Mouse (Mus musculus) G1E (cell line): ENCODE data around the gene Uts2r.

Source experiments
- CTCF ChIP-seq: IDR thresholded peaks from 2 replicates; pipeline ENCODE4 v1.5.1; 2012; ENCODE audit warnings: low read depth, low read length, inconsistent platforms, mixed read lengths
- GATA2 ChIP-seq: IDR thresholded peaks from 2 replicates; pipeline ENCODE4 v1.6.1; 2012; ENCODE audit warnings: low read depth, low read length, inconsistent platforms, borderline replicate concordance
- POLR2AphosphoS5 ChIP-seq: IDR thresholded peaks from 2 replicates; pipeline ENCODE4 v1.6.1; 2012; ENCODE audit warnings: low read depth, low read length, inconsistent platforms; ENCODE audit not compliant: insufficient replicate concordance
- TAL1 ChIP-seq: conservative IDR thresholded peaks from 2 replicates; pipeline ENCODE4 v1.6.1; 2012; ENCODE audit warnings: low read depth, low read length, inconsistent platforms, mixed read lengths

- no peak for TF ChIP-seq CTCF
- no peak for TF ChIP-seq TAL1
- TF ChIP-seq POLR2AphosphoS5 = no peak
- no peak for TF ChIP-seq GATA2
These were observed 25.5 kb upstream of the Uts2r start for GRCm38 (mm10) chr11:121134600-121134999.
